Mouse (Mus musculus) myocyte (in vitro differentiated cells): ENCODE measurements around the gene Lnx2.

Experiments
- CEBPB ChIP-seq: IDR thresholded peaks from 2 replicates; pipeline ENCODE4 v1.6.1; 2011; ENCODE audit warnings: mild to moderate bottlenecking, moderate library complexity; ENCODE audit not compliant: poor library complexity, insufficient read depth, severe bottlenecking
- E2F4 ChIP-seq: IDR thresholded peaks from one replicate; pipeline ENCODE4 v1.6.1; 2011; ENCODE audit warnings: mild to moderate bottlenecking, control low read depth, moderate library complexity; ENCODE audit not compliant: insufficient read depth
- MAX ChIP-seq: IDR thresholded peaks from one replicate; pipeline ENCODE4 v1.6.1; 2011; ENCODE audit warnings: low read depth, mild to moderate bottlenecking, control low read depth
- MYOD1 ChIP-seq, 3 experiments: IDR thresholded peaks; one replicate each; pipeline ENCODE4 v1.6.1; 2011; ENCODE audit warnings: control low read depth in 2 of 3, low read depth in 2 of 3, mild to moderate bottlenecking in 2 of 3, moderate library complexity in 1 of 3; ENCODE audit not compliant: insufficient read length in 2 of 3, control insufficient read depth in 1 of 3
- MYOG ChIP-seq, 3 experiments: IDR thresholded peaks; one replicate each; pipeline ENCODE4 v1.6.1; 2011; ENCODE audit warnings: control low read depth in 2 of 3, low read depth in 2 of 3, mild to moderate bottlenecking in 2 of 3; ENCODE audit not compliant: insufficient read length in 2 of 3, control insufficient read depth in 1 of 3, insufficient read depth in 1 of 3
- POLR2A ChIP-seq: IDR thresholded peaks from one replicate; pipeline ENCODE4 v1.6.1; 2011; ENCODE audit warnings: low read depth, mild to moderate bottlenecking, control low read depth, moderate library complexity; ENCODE audit not compliant: insufficient read length
- POLR2AphosphoS2 ChIP-seq: IDR thresholded peaks from one replicate; pipeline ENCODE4 v1.6.1; 2011; ENCODE audit warnings: low read depth, control low read depth; ENCODE audit not compliant: insufficient read length
- REST ChIP-seq: IDR thresholded peaks from one replicate; pipeline ENCODE4 v1.6.1; 2011; ENCODE audit warnings: mild to moderate bottlenecking, control low read depth, moderate library complexity; ENCODE audit not compliant: insufficient read depth, insufficient read length
- TCF12 ChIP-seq: IDR thresholded peaks from one replicate; pipeline ENCODE4 v1.6.1; 2011; ENCODE audit warnings: mild to moderate bottlenecking, control low read depth; ENCODE audit not compliant: poor library complexity, insufficient read depth, severe bottlenecking
- TCF3 ChIP-seq: IDR thresholded peaks from one replicate; pipeline ENCODE4 v1.6.1; 2011; ENCODE audit warnings: low read depth, control low read depth; ENCODE audit not compliant: insufficient read length
- USF1 ChIP-seq: IDR thresholded peaks from one replicate; pipeline ENCODE4 v1.6.1; 2011; ENCODE audit warnings: low read depth, mild to moderate bottlenecking, control low read depth, moderate library complexity

GRCm38 (mm10) chr5:147053481-147053880 lies 22.9 kb downstream of the Lnx2 start:
- TF ChIP-seq POLR2A (no peak), CEBPB (no peak), MYOG (IDR thresholded peaks at IDR 0.05; ENCODE audit: control insufficient read depth in 1 of 3, insufficient read depth in 1 of 3, insufficient read length in 2 of 3, low read depth in 2 of 3) (no peak), E2F4 (no peak), MYOD1 (IDR thresholded peaks at IDR 0.05; ENCODE audit: control insufficient read depth in 1 of 3, insufficient read length in 2 of 3, low read depth in 2 of 3) (no peak), MAX (no peak), REST (no peak), USF1 (no peak), TCF12 (no peak), POLR2AphosphoS2 (no peak), TCF3 (no peak)
